Mouse (Mus musculus) megakaryocyte, embryonic 14.5 days (primary cell): ENCODE measurements around the gene Nol7.

Source experiments
- FLI1 ChIP-seq: IDR thresholded peaks from 2 replicates; pipeline ENCODE4 v1.6.1; 2012; ENCODE audit warnings: low read length, inconsistent platforms, mixed read lengths
- GATA1 ChIP-seq: IDR thresholded peaks from 3 replicates; pipeline ENCODE4 v1.6.1; 2012; ENCODE audit warnings: mixed read lengths, low read length, inconsistent platforms, borderline replicate concordance

DNA sequence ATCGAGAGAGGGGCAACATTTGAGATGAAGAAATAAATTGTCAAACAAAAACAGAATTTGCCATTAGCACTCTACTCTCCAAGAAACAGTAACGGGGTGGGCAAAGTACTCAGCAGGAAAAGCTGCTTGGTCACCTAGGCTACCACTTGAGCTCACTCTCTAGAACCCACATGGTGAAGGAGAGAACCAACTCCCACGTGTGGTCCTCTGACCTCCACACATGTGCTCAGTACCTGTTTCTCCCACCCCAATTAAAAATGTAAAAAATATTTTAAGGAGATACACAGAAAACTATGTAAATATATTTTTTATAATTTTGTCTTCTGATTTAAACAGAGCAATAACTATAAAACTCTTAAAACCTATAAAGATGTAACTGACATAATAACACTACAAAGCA lies 49.5 kb downstream of the Nol7 start:
- TF ChIP-seq GATA1 = no peak
- no peak for TF ChIP-seq FLI1
